Mouse (Mus musculus) retina, adult 2 months (tissue): Measurements from ENCODE around the gene Emp1.

Experiments
- DNase-seq: peaks from one replicate; pipeline ENCODE4 v3.0.0-alpha.2; 2012; ENCODE audit warnings: low read depth, low spot score

The Emp1 gene

DNA sequence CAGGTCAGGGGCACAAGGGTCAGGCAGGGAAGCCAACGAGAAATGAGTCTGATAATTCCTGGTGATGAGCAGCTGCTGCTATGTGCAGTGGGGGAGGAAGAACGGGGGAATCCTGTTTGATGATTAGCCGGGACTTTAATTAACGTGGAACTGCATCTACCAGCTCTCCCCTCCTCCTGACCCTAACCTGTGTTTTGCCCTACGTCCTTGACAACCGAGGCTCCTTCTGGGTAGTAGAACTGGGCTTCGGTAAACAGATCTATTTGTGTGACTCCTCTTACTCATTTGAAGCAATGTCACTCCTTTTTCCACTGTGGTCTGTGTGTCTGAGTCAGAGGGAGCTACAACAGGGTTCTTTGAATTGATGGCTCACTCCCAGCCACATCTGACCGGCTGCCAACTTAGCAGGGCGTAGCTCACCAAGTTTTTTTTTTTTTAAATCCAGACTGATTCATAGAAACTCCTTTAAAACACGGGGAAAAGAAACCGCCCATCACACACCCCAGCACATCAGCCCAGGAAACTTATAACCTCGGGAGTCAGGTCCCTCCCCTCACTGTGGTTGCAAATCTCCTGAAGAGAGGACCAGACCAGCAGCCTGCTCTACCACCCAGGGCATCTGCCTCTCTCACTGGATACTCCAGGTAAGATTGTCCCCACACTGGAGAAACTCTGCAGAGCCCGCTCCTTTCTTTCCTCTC, at the start of gene Emp1:
Emp1 (plus strand) TSS at position 87 of the 701 bp plus-strand sequence.
- no peak for DNase-seq

DNA sequence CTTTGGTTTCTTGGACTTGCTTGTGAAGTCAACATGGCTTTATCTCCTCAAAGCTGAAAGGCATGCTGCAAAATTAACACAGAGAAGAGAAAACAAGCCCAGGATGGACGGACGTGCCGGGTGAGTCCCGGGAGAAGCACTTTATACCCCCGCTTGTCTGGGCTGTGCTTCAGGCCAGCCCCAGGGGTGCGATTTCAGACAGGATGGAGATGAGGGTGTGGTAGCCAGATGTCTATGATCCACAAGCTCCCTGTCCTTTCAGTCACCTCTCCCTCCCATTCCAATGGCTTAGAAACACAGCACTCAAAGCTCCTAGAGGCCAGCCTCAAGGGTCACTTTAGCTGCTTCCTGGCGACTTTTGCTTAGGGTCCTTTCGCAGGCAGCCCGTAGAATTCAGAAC, 48.4 kb upstream of the Emp1 start:
- DNase-seq, result no peak

GRCm38 (mm10) chr6:135316141-135316540, 46.2 kb upstream of the Emp1 start:
- no peak for DNase-seq

- DNase-seq, result no peak
Measured at GRCm38 (mm10) chr6:135319431-135319933, 42.9 kb upstream of the Emp1 start.

GRCm38 (mm10) chr6:135322749-135323148, 39.6 kb upstream of the Emp1 start:
- DNase-seq, result no peak

DNA sequence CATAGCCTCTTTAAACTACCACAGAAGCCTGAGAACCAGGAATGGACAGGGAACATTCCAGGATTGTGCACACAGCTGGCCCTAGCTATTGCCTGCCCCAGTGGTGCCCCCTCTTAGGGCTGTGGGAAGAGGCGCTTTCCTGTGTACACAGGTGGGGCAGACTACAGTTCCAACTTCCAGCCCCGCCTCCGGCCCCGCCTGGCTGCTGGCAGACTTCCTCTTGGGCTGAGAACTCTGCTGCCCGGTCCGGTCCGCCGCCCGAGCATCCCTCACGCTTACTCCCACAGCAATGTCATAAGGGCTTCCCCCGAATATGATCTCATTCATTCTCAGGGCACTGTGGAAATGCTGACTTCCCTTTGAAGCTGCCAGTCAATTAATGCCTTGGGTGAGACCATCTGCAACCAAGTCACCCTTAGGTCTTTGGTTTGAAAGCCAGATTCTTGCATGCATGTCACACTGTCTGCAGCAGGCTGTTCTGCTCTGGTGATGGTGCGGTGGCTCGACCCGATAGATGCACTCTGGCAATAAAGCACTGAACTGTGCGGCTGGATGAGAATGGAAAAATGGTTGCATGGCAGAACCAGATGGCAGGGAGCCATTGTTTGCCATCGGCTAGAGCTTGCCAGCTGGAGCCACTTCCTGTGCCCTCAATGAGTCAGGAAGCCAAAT, 38.9 kb upstream of the Emp1 start:
- DNase-seq, result no peak

- no peak for DNase-seq
Measured at GRCm38 (mm10) chr6:135324111-135324510, 38.2 kb upstream of the Emp1 start.

GRCm38 (mm10) chr6:135324686-135325300, 37.6 kb upstream of the Emp1 start:
- no peak for DNase-seq

GRCm38 (mm10) chr6:135326847-135327246, 35.5 kb upstream of the Emp1 start:
- no peak for DNase-seq

- no peak for DNase-seq
Measured at GRCm38 (mm10) chr6:135331916-135332315, 30.4 kb upstream of the Emp1 start.

- no peak for DNase-seq
Measured at GRCm38 (mm10) chr6:135332737-135333281, 29.5 kb upstream of the Emp1 start.

DNA sequence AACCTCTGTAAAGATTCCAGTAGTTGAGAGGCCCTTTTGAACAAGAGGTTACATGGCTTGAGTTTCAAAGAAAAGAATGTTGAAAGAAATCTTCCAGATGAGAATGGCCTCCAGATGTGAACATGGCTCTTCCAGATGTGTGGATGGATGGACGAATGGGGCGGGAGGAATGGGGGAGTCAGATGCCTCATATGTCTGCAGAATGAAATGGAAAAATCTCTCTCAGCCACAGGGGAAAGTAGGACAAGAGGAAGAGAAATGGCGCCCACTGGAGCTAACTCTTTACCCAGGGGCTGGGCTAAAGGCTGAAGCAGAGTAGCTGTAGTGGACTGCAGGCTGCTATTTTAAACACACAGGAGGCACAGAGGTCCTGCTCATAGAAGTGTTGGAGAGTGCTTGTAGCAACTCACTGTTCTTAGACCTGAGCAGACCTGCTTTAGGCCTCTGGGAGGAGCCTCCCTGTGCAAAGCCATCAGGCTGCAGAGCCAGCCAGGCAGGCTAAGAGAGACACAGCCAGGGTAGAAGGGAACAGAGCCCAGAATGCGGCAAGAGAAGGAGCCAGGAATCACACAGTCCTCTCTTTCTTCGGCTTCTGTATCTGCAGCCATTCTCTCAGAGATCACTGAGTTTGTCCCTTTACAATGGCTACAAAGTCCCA, 28.2 kb upstream of the Emp1 start:
- no peak for DNase-seq

DNA sequence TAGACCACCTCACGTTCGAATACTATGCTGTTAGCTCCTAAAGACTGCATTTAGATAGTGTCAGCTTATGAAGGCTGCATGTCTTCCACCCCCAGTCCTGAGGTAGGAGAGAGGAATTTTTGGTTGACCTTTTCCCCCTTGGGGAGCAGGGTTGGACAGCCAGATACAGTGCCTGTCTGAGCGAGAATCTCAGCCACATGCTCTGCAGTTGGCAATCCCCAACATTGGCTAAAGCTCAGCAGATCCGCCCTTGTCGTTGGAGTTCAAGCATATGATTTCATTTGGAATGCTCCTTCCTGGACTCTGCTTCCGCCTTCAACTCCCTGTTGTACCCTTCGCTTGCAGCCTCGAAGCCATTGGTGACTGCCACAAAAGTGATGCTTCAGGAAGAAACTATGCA, 26.0 kb upstream of the Emp1 start:
- no peak for DNase-seq

GRCm38 (mm10) chr6:135340355-135341075, 21.8 kb upstream of the Emp1 start:
- no peak for DNase-seq

DNA sequence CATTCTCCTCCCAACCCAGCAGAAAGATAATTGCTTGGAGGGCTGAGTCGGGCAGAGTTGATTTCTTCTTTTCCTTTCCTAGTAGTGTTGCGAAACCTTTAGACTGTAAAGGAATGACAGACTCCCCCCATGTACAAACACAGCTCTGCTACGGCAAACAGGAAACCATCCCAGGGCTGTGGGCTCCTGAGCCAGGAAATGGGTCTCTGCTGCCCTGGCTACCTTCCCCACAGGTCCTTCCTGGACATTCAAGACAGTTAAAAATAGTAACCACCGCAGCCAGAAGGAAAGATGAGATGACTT, 21.3 kb upstream of the Emp1 start:
- DNase-seq, result no peak

DNA sequence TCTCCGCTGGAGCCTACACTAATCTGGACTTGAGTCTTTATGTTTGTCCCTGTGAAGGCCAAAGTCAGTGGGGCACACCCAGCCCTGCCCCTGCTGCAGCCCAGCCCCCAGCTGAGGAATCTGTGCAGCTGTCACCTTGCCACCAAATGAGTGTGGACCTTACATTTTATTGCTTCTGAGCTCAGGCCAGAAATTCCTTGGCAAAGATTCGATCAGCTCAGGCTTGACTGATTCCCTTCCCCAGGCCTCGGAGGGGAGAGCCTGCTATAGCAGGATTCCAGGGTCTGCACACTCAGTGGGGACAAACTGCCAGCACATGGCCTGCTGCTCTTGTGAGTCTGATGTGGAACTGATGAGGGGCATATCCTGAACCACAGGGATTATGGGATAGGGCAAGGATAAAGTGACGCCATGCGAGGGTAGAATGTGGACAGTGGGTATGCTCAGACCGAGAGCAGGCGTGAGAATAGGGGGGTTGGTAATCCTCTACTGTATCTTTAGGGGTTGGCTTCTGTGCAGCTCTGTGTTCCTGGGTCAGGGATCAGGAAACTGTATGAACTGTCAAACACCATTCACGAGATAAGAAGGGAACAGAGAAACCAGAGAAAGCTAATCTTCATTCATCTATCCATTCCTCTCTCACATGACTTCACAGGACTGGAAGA, 10.6 kb upstream of the Emp1 start:
- DNase-seq, result no peak

DNA sequence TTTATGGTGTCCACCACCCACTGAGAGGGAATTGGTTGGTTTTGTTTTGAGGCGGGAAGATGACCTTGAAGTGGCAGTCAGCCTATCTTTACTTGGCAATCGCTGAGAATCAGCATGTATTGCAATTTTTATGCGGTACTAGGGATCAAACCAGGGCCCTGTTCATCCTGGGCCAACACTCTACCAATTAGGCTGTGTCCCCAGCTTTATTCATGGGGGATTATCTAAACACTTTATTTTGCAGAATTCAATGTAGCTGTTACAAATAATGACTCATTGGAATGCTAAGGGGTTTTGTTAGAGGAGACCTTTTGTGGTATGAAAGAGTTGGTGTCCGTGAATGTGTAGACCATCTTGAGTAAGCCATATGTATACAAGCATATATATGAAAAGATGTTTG, 9.8 kb upstream of the Emp1 start:
- no peak for DNase-seq

- no peak for DNase-seq
Measured at GRCm38 (mm10) chr6:135354953-135355352, 7.4 kb upstream of the Emp1 start.

DNA sequence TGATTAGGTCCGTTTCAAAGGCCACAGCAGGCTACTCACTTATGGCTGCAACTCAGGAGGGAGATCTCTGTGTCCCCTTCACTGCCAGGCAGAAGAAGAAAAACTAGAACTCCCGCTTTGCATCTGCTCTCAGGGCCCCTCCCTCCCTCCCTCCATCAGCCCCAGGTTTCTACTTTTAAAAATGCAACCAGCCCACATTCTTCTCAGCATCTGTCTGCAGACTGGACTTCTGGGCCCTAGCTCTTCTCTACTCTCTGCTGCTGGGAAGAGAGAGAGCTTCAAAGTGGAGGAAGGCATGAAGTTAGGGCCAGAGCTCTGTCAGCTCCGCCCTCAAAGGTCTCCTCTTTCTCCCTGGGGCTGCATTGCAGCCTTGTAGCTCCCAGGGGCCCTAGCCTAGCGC, 2.0 kb upstream of the Emp1 start:
- no peak for DNase-seq

DNA sequence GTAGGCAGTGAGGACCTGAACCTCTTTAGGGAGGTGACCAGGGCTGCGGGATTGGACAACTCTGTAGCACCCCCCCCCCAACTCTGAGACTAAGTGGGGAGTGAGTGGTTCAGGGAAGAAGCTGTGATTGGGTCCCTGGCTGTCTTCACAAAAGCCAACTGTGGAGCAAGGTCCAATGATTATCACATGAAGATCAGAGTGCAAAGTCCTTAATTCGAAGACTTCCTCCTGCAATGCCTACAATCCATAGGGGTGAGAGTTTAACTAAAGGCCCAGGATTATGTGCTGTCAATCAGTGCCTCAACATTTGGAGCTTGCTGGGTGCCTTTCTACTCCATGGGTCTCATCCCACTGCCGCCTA, 267 bp upstream of the Emp1 start:
- no peak for DNase-seq
